Mouse (Mus musculus) megakaryocyte, embryonic 14.5 days (primary cell): ENCODE data around the gene Fndc7. TPM values are rescaled to one million over a fixed set of nuclear protein-coding genes. Genes with fewer than 3 reads are reported as not detected.

Experiments used
- H3K27me3 ChIP-seq: replicated peaks from 2 replicates; pipeline ENCODE3; 2012; ENCODE audit warnings: inconsistent platforms
- H3K36me3 ChIP-seq: replicated peaks from 2 replicates; pipeline ENCODE3; 2012; ENCODE audit warnings: low read length, inconsistent platforms, mixed read lengths
- H3K4me1 ChIP-seq: 2 replicates; pipeline ENCODE4 v1.6.1; 2012; ENCODE audit warnings: inconsistent platforms
- H3K4me3 ChIP-seq: replicated peaks from 2 replicates; pipeline ENCODE3; 2012; ENCODE audit warnings: moderate library complexity, mild to moderate bottlenecking, inconsistent platforms
- H3K9me3 ChIP-seq: 2 replicates; pipeline ENCODE4 v1.6.1; 2012; ENCODE audit warnings: inconsistent platforms
- FLI1 ChIP-seq: IDR thresholded peaks from 2 replicates; pipeline ENCODE4 v1.6.1; 2012; ENCODE audit warnings: low read length, inconsistent platforms, mixed read lengths
- GATA1 ChIP-seq: IDR thresholded peaks from 3 replicates; pipeline ENCODE4 v1.6.1; 2012; ENCODE audit warnings: mixed read lengths, low read length, inconsistent platforms, borderline replicate concordance
- polyA plus RNA-seq: library from polyadenylated mRNA; stranded (reverse); fragments of >175 nt; gene quantifications from 2 replicates; pipeline ENCODE4 v1.2.3, GENCODE M21; 2012; ENCODE audit warnings: low replicate concordance; ENCODE audit not compliant: insufficient read depth

The Fndc7 gene
- polyA plus RNA-seq = 0.04 TPM in 1 of 2 replicates, not detected in the other

DNA sequence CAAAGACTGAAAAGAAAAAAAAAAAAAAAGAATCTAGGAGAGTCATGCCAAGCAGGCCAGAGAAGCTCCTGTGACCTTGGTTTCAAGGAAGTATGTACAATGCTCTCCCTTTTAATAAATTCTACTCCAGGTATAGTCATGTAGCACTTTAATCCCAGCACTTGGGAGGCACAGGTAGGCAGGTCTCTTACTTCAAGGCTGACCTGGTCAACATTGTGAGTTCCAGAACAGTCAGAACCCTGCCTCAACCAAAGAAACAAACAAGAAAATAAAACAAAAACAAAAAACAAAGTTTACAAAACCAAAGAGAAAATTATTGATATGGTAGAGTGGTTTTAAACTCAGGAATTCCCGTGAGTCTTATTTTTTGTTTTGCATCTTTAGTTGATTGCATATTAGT lies at the start of gene Fndc7:
TSS of gene Fndc7 (minus strand) at position 101 of the 400 bp plus-strand sequence.
- Histone ChIP-seq H3K4me1 (peaks cover 32% of the 10 kb centered on the region), H3K27me3 (no peaks in the 10 kb centered on the region), H3K9me3 (no peaks in the 10 kb centered on the region), H3K36me3 (no peaks in the 10 kb centered on the region), H3K4me3 (no peak within 1 kb of the TSS)
- TF ChIP-seq GATA1 = no peak
- TF ChIP-seq FLI1 = no peak

DNA sequence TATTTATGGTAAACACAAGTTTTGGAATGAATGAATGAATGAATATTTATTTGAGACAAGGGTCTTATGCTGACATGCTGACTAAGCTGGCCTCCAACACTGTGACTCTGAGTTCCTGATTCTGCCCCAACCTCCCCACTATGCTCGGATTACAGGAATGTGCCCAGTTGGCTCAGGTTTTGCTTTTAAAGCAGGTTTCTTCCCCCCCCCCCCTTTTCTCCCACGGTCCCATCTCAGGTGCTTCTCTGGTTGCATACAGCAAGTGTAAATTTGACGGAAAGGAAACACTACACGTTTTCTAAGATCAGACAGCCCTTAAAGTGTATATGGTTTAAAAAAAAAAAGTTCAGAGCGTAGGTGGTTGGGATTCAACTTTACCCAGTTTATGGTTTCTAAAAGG lies 49.8 kb upstream of the Fndc7 start, which contains the start of gene Henmt1:
TSS of gene Henmt1 (plus strand) at position 301 of the 400 bp plus-strand sequence.
- no peaks in the 10 kb centered on the region for H3K36me3 ChIP-seq
- H3K27me3 ChIP-seq = peaks cover 2% of the 10 kb centered on the region
- H3K4me3 ChIP-seq = peak within 1 kb of the TSS; percentile 65
- H3K9me3 ChIP-seq = peaks cover 37% of the 10 kb centered on the region
- H3K4me1 ChIP-seq = peaks cover 3% of the 10 kb centered on the region
- TF ChIP-seq GATA1 (no peak), FLI1 (no peak)

DNA sequence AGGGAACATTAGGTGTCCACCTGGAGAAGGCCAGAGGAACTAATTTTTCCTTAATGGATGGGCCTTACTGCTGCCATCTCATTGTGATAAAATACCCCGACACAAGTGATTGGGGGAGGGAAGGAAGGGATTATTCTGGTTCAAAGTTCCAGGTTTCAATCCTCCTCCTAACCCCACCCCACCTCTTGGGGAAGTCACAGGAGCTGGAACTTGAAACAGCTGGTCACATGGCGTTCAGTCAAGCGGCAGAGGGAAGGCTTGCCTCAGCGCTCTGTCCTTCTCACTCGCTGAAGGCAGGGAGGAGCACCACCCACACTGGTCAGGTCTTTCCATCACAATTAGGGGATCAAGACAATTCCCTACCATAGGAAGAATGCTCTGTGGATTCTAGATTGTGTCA lies 48.9 kb upstream of the Fndc7 start:
- Histone ChIP-seq H3K27me3 (peaks cover 2% of the 10 kb centered on the region), H3K36me3 (no peaks in the 10 kb centered on the region), H3K4me1 (peaks cover 11% of the 10 kb centered on the region), H3K9me3 (peaks cover 37% of the 10 kb centered on the region), H3K4me3 (peak overlapping the region; percentile 43)
- TF ChIP-seq GATA1 (no peak), FLI1 (no peak)

DNA sequence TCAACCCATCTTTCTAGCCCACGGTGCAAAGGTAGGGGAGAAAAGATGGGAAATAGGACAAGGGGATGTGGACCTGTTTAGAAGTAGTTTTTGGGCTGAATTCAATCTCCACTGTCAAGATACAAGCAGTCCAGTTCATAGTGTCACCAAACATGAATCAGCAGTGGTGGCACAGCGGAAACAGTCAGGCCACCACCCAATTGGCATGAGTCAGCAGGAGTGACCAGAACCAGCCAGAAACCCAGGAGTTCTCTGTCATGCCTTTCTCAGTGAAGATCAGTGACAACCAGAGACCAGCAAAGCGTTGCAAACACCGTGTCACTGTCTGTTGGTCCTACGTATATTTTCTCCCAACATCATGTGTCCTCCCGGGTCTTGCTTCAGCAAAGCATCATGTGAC lies 43.7 kb upstream of the Fndc7 start:
- H3K27me3 ChIP-seq = no peaks in the 10 kb centered on the region
- peaks cover 17% of the 10 kb centered on the region for H3K9me3 ChIP-seq
- H3K36me3 ChIP-seq = no peaks in the 10 kb centered on the region
- H3K4me3 ChIP-seq = peak overlapping the region; percentile 51
- TF ChIP-seq FLI1 (no peak), GATA1 (no peak)
- peaks cover 21% of the 10 kb centered on the region for H3K4me1 ChIP-seq

DNA sequence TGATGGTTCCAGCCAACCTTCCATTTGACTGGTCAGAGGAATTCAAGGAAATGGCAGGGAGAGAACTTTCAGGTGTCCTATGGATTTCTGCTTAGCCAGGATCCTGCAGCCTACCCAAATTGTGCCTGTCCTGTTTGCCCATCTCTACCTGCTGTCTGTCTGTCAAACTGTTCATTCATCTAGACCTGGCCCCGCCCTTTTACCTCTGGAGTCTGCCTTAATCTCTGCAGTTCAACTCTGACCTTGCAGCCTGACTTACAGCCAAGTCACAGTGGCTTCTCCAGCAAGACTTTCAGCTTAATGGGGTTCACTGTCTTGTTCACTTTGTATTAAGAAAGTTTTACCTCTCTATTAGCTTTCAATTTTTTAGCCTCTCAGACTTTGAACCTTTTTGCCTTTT lies 36.5 kb upstream of the Fndc7 start:
- no peak for TF ChIP-seq FLI1
- TF ChIP-seq GATA1 = no peak
- Histone ChIP-seq H3K36me3 (no peaks in the 10 kb centered on the region), H3K4me3 (no peak overlapping the region), H3K27me3 (no peaks in the 10 kb centered on the region), H3K4me1 (peaks cover 14% of the 10 kb centered on the region), H3K9me3 (peaks cover 15% of the 10 kb centered on the region)

DNA sequence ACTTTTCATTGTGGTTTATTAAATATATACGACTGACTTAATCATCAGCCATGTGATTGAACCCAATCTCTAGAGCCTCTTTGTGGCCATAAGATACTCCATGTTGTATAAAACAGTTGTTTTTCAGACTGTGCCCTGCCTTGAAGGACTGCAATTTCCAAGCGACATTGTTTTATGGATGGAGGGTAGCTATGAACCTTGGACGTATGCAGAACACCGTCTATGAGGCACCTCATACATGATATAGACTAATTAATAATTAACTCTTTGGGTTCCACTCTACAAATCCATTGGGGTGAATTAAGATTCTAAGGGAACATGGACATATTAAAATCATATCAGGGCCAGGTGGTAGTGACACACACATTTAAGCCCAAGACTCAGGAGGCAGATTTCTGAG lies 35.9 kb upstream of the Fndc7 start:
- Histone ChIP-seq H3K36me3 (no peaks in the 10 kb centered on the region), H3K27me3 (no peaks in the 10 kb centered on the region), H3K4me1 (peaks cover 16% of the 10 kb centered on the region), H3K4me3 (no peak overlapping the region), H3K9me3 (peaks cover 9% of the 10 kb centered on the region)
- TF ChIP-seq GATA1 (no peak), FLI1 (no peak)

DNA sequence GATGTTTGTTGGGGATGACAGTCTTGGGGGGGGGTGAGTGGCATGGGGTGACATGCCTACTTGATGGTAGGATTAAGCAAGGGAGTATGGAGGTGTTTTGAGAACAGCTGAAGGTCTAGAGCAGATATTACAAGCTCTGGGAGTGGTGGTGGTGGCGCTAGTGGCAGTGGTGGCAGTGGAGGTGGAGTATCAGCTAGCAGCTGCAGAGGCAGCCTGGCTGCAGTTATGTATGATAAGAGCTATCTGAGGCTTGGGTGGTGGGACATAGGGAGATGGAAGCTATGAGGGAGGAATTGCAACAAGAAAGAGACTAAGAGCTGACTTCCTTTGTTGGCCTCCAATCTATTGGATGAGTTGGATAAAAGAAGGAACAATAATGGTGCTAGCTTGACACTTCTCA lies 32.0 kb upstream of the Fndc7 start:
- H3K27me3 ChIP-seq = peaks cover 2% of the 10 kb centered on the region
- no peak overlapping the region for H3K4me3 ChIP-seq
- no peaks in the 10 kb centered on the region for H3K36me3 ChIP-seq
- H3K4me1 ChIP-seq = peaks cover 27% of the 10 kb centered on the region
- H3K9me3 ChIP-seq = no peaks in the 10 kb centered on the region
- TF ChIP-seq GATA1 = no peak

DNA sequence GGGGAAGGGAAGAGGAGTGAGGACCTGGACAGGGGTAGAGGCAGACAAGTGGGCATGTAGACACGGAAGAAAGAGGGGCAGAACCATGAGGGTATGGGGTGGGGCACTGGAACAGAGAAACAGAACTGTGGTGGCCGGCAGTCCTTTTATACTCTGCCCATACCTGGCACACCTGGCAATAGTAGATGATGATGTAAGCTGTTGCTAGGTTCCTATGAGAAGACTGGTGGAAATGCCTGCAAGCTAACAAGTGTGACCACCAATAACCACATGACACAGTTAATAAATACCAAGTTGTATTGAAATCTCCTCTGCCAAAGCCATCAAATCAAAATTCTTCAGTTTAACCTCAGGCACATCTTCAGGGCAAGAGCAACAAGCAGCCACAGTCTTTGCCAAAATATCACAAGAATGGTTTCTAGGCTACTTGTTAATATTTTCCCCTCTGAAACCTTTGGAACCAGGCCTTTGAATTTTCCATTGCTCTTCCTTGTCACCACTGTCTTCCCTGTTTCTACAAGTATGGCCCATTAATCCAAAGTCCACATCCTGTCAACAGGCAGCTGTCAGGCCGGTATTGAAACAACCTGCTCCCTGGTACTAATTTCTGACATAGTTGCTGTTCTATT lies 30.7 kb upstream of the Fndc7 start:
- Histone ChIP-seq H3K27me3 (peaks cover 2% of the 10 kb centered on the region), H3K4me3 (no peak overlapping the region), H3K36me3 (no peaks in the 10 kb centered on the region), H3K9me3 (no peaks in the 10 kb centered on the region), H3K4me1 (peaks cover 35% of the 10 kb centered on the region)
- TF ChIP-seq FLI1 (no peak), GATA1 (no peak)

DNA sequence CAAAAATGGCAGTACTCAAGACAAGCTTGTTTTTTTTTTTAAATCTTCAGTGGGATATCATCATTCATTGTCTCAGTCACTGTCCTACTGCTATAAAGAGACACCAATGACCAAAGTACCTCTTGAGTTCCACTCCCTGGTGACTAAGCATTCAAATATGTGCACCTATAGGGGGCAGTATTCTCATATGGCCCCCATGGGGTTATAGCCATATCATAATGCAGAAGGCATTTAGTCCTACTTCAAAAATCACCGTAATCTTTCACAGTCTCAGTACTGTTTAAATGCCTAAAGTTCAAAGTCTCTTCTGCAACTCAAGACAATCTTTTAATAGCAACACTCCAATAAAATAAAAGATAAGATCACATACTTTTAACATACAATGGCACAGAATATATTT lies 29.0 kb upstream of the Fndc7 start:
- Histone ChIP-seq H3K36me3 (no peaks in the 10 kb centered on the region), H3K9me3 (no peaks in the 10 kb centered on the region), H3K27me3 (peaks cover 2% of the 10 kb centered on the region), H3K4me3 (no peak overlapping the region), H3K4me1 (peaks cover 40% of the 10 kb centered on the region)
- no peak for TF ChIP-seq FLI1
- no peak for TF ChIP-seq GATA1

DNA sequence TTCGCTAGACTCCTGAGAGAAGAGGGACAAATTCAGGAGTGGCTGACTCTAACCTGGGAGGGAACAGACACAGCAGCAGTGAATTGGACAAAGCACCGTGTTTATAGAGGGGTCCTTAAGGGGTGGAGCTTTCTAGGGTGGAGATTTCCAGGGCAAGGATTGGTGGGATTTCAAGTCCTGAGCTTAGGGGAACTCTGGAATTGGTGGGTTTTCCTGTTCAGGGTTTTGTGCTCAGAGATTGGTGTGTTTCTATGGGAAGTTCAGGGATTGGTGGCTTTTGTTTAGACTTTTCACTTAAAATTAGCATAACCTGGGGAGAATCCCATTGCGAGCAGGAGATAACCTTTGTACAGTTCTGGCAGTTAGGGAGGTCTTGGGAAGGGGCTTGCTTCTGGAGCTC lies 28.2 kb upstream of the Fndc7 start:
- H3K36me3 ChIP-seq = no peaks in the 10 kb centered on the region
- no peak overlapping the region for H3K4me3 ChIP-seq
- TF ChIP-seq FLI1 (no peak), GATA1 (no peak)
- H3K9me3 ChIP-seq = no peaks in the 10 kb centered on the region
- H3K4me1 ChIP-seq = peaks cover 47% of the 10 kb centered on the region
- H3K27me3 ChIP-seq = peaks cover 2% of the 10 kb centered on the region

DNA sequence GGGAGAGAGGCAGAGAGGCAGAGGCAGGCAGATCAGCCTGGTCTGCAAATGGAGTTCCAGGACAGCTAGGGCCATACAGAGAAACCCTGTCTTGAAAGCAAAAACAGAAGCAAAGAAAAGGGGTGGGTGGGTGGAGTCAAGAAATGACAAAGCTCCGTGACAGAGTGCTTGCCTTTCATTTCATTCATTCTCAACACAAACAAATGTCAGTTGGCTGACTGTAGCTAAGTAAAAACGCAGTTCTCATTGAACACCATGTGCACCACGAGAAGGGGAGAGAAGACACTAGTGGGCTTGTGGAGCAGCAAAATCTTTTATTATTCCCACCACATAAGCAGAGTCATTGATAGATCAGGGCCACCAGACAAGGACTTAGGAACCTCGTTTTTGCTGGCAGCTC lies 27.0 kb upstream of the Fndc7 start:
- H3K36me3 ChIP-seq = no peaks in the 10 kb centered on the region
- peaks cover 2% of the 10 kb centered on the region for H3K27me3 ChIP-seq
- H3K9me3 ChIP-seq = no peaks in the 10 kb centered on the region
- H3K4me1 ChIP-seq = peaks cover 48% of the 10 kb centered on the region
- peak overlapping the region; percentile 67 for H3K4me3 ChIP-seq
- TF ChIP-seq FLI1 = no peak
